Mouse (Mus musculus): Measurements from ENCODE around the gene Nfatc3.

GRCm38 (mm10) chr8:106151041-106151440 is 92.4 kb downstream of the Nfatc3 start:
- TF ChIP-seq CTCF (IDR thresholded peaks at IDR 0.05; ENCODE audit: control insufficient read depth, insufficient read depth, low read length) (no peak), POLR2A (IDR thresholded peaks at IDR 0.05; ENCODE audit: borderline replicate concordance, control insufficient read depth, low read depth, low read length) (no peak)
